Mouse (Mus musculus): ENCODE measurements around the gene Dcaf6. TPM values are rescaled to one million over a fixed set of nuclear protein-coding genes. Genes with fewer than 3 reads are reported as not detected.
A peak's percentile ranks its signal among the peaks of the same experiment; 100 is the strongest.

Dcaf6 gene
- polyA plus RNA-seq, 1 experiment from 2014 or later = 15.6 TPM

- Histone ChIP-seq H3K4me3 (peak overlapping the region; percentile 92), H3K27ac (replicated peaks) (peak overlapping the region; percentile 92), H3K4me2 (peak overlapping the region; percentile 84), H3K9me3 (no peaks in the 10 kb centered on the region), H3K4me1 (replicated peaks) (peaks cover 49% of the 10 kb centered on the region), H3K9ac (peak overlapping the region; percentile 96), H3K36me3 (no peaks in the 10 kb centered on the region), H3K27me3 (no peaks in the 10 kb centered on the region)
- ATAC-seq (ENCODE audit: low read depth) = peak; percentile 72
- under 1% methylated on average over 34 of the region's 35 CpGs for WGBS
Observed at GRCm38 (mm10) chr1:165282222-165282966, 177.9 kb downstream of the Dcaf6 start.

DNA sequence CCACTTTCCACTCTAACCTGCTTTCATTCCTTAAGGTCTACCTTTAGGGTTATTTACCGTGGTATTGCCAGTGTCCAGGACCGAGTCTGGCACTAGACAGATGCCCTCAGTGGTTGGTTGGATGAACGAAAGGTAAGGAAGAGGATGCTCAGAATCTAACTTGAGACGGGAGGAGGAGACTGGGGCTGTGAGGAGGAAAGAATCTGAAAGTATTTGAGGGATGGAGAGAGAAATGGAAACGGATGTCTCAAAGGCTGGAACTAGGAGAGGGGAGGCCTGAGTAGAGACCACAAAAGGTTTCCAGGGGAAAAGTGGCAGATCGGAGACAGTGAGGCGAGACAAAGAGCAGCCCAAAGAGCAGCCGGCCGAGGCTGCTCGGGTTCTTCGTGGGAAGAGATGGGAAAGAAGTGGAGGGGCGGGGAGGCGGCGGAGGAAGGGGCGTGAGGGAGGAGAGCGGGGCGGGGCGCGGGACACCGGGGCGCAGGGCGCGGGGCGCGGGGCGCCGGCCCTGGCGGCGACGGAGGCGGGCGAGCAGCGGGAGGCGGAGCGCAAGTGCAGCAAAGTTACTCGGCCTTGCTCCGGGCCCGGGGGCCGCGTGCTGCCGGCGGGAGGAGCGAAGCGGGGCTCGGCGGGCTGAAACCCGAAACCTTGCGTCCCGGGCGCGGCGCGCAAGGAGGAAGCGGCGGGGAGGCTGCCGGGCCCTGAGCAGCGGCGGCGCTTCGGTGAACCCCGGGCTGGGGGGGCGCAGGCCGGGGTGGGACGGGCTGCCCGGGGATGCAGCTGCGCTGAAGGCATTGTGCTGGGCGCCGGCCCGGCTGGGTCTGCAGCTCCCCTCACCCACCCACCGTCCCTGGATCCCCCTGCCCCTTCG lies 178.7 kb downstream of the Dcaf6 start:
- under 1% methylated on average over 48 of the region's 71 CpGs for WGBS
- H3K27ac ChIP-seq (replicated peaks) = peak overlapping the region; percentile 92
- peak; percentile 87 for ATAC-seq (ENCODE audit: low read depth)
- H3K4me2 ChIP-seq = peak overlapping the region; percentile 84
- H3K4me3 ChIP-seq = peak overlapping the region; percentile 92
- H3K4me1 ChIP-seq (replicated peaks) = peaks cover 49% of the 10 kb centered on the region
- H3K9ac ChIP-seq = peak overlapping the region; percentile 96
- no peaks in the 10 kb centered on the region for H3K9me3 ChIP-seq
- no peaks in the 10 kb centered on the region for H3K36me3 ChIP-seq
- no peaks in the 10 kb centered on the region for H3K27me3 ChIP-seq

DNA sequence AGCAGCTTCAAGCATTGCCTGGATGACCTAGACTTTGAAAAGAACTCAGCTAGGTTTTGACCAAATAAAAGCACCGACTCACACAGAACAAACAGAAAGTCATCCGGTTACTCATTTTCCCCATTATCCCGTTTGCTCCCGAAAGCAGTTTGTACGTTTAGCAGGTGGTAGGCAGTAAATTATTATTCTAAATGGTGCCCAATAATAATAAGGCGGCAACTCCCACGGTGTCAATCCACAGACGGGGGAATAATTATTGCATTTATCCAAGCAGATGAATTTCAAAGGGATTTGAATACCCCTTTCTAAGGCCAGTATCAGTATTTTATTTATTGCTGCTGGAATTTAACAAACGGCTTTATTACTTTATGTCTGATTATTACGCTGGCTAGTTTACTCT lies 179.5 kb downstream of the Dcaf6 start:
- 10% methylated on average over 10 of the region's 10 CpGs for WGBS
- Histone ChIP-seq H3K4me2 (peak overlapping the region; percentile 84), H3K27me3 (no peaks in the 10 kb centered on the region), H3K4me3 (peak overlapping the region; percentile 92), H3K9ac (peak overlapping the region; percentile 96), H3K4me1 (replicated peaks) (peaks cover 46% of the 10 kb centered on the region), H3K9me3 (no peaks in the 10 kb centered on the region), H3K36me3 (no peaks in the 10 kb centered on the region), H3K27ac (replicated peaks) (peak overlapping the region; percentile 92)
- ATAC-seq (ENCODE audit: low read depth) = no peak

Other genes starting within 250 kb of the Dcaf6 start
- 122 and 141 TPM in 2 replicates for gene Tiprl, start 223.5 kb downstream of the Dcaf6 start, polyA plus RNA-seq (2015; fragmentation: Nextera tagmentation; extraction: Ambion mirVana)
- 2.9 TPM in 2 replicates for gene Gpr161, start 164.7 kb downstream of the Dcaf6 start, polyA plus RNA-seq (2015; fragmentation: Nextera tagmentation; extraction: Ambion mirVana)
- gene Mpc2, start 162 bp upstream of the Dcaf6 start, polyA plus RNA-seq (2015; fragmentation: Nextera tagmentation; extraction: Ambion mirVana) = 178 and 204 TPM in 2 replicates
- gene Adcy10, start 24.7 kb upstream of the Dcaf6 start, polyA plus RNA-seq (2015; fragmentation: Nextera tagmentation; extraction: Ambion mirVana) = 0.21 and 0.24 TPM in 2 replicates
- 157 and 159 TPM in 2 replicates for gene Mpzl1, start 174.1 kb upstream of the Dcaf6 start, polyA plus RNA-seq (2015; fragmentation: Nextera tagmentation; extraction: Ambion mirVana)
- 12.4 and 13.5 TPM in 2 replicates for gene Rcsd1, start 249.3 kb upstream of the Dcaf6 start, polyA plus RNA-seq (2015; fragmentation: Nextera tagmentation; extraction: Ambion mirVana)